Mouse (Mus musculus): ENCODE results near the gene Csrp3.
A peak's percentile ranks its signal among the peaks of the same experiment; 100 is the strongest.

Gene Csrp3

GRCm38 (mm10) chr7:48847820-48848650, at the start of gene Csrp3:
TSS of gene Csrp3 (minus strand) at chr7:48848033.
- no peak for DNase-seq

GRCm38 (mm10) chr7:48896051-48896450, 48.2 kb upstream of the Csrp3 start:
- DNase-seq, result no peak

GRCm38 (mm10) chr7:48895475-48895874, 47.6 kb upstream of the Csrp3 start:
- no peak for DNase-seq

- DNase-seq, result no peak
These were observed 46.9 kb upstream of the Csrp3 start for GRCm38 (mm10) chr7:48894763-48895162.

- peak; percentile 61 for DNase-seq
These were observed 46.3 kb upstream of the Csrp3 start for GRCm38 (mm10) chr7:48894152-48894551.

- no peak for DNase-seq
These were observed 45.3 kb upstream of the Csrp3 start for GRCm38 (mm10) chr7:48893093-48893492.

GRCm38 (mm10) chr7:48891029-48891428, 43.2 kb upstream of the Csrp3 start:
- no peak for DNase-seq

GRCm38 (mm10) chr7:48888751-48889150, 40.9 kb upstream of the Csrp3 start:
- no peak for DNase-seq

GRCm38 (mm10) chr7:48887973-48888372, 40.1 kb upstream of the Csrp3 start:
- DNase-seq, result no peak

- DNase-seq, result no peak
These were observed 36.4 kb upstream of the Csrp3 start for GRCm38 (mm10) chr7:48884266-48884611.

- no peak for DNase-seq
These were observed 35.9 kb upstream of the Csrp3 start for GRCm38 (mm10) chr7:48883525-48884265.

- DNase-seq, result no peak
These were observed 34.3 kb upstream of the Csrp3 start for GRCm38 (mm10) chr7:48881971-48882609.

- peak; percentile 44 for DNase-seq
These were observed 33.7 kb upstream of the Csrp3 start, which contains the start of gene E2f8 for GRCm38 (mm10) chr7:48881486-48881885. TSS of gene E2f8 (minus strand) at chr7:48881596.

- DNase-seq, result peak; percentile 96
These were observed 33.0 kb upstream of the Csrp3 start for GRCm38 (mm10) chr7:48880591-48881481.

- DNase-seq, result no peak
These were observed 31.7 kb upstream of the Csrp3 start for GRCm38 (mm10) chr7:48879574-48879973.

- DNase-seq, result no peak
These were observed 30.1 kb upstream of the Csrp3 start for GRCm38 (mm10) chr7:48877786-48878390.

- DNase-seq, result peak; percentile 50
These were observed 28.7 kb upstream of the Csrp3 start for GRCm38 (mm10) chr7:48876526-48876925.

GRCm38 (mm10) chr7:48875096-48875495, 27.3 kb upstream of the Csrp3 start:
- DNase-seq, result no peak

- DNase-seq, result no peak
These were observed 23.5 kb upstream of the Csrp3 start for GRCm38 (mm10) chr7:48871292-48871691.

GRCm38 (mm10) chr7:48870579-48871180, 22.8 kb upstream of the Csrp3 start:
- no peak for DNase-seq

GRCm38 (mm10) chr7:48870144-48870543, 22.3 kb upstream of the Csrp3 start:
- no peak for DNase-seq

- DNase-seq, result no peak
These were observed 19.7 kb upstream of the Csrp3 start for GRCm38 (mm10) chr7:48867576-48867975.

Data from right cerebral cortex, adult 18-20 months (tissue).